Mouse (Mus musculus) regulatory T cell (primary cell): Measurements from ENCODE around the gene Gm13030.
"Not testable (repeated sequence)": the region's sequence is repeated elsewhere in the genome, so short reads cannot be mapped to it uniquely, and the experiment has no call there.

Source experiments
- in situ Hi-C: fragments of 300-600 bp; cut with MboI, MseI; formaldehyde crosslinking; loops from one replicate; pipeline ENCODE4 v1.15.1; 2025; ENCODE audit warnings: high pct_unique_total_duplicates

The Gm13030 gene

GRCm38 (mm10) chr4:138865991-138866390, 7.8 kb downstream of the Gm13030 start:
- in situ Hi-C loops, result no loop called here

- in situ Hi-C loops, result no loop called here
Measured at GRCm38 (mm10) chr4:138865092-138865491, 8.7 kb downstream of the Gm13030 start.

- in situ Hi-C loops, result no loop called here
Measured at GRCm38 (mm10) chr4:138863344-138863998, 10.3 kb downstream of the Gm13030 start, which contains the start of gene Pla2g5. Pla2g5 (minus strand) TSS chr4:138863482.

- in situ Hi-C loops, result no loop called here
Measured at GRCm38 (mm10) chr4:138859728-138860127, 14.0 kb downstream of the Gm13030 start.

- in situ Hi-C loops, result no loop called here
Measured at GRCm38 (mm10) chr4:138859245-138859644, 14.5 kb downstream of the Gm13030 start.

- in situ Hi-C loops, result no loop called here
Measured at GRCm38 (mm10) chr4:138858446-138858845, 15.3 kb downstream of the Gm13030 start.

GRCm38 (mm10) chr4:138857576-138857975, 16.2 kb downstream of the Gm13030 start:
- in situ Hi-C loops, result no loop called here

GRCm38 (mm10) chr4:138856491-138856890, 17.3 kb downstream of the Gm13030 start:
- in situ Hi-C loops, result no loop called here

- in situ Hi-C loops, result no loop called here
Measured at GRCm38 (mm10) chr4:138855092-138855632, 18.6 kb downstream of the Gm13030 start.

GRCm38 (mm10) chr4:138852961-138853360, 20.8 kb downstream of the Gm13030 start:
- in situ Hi-C loops, result loop anchor here (5.0 kb wide), 1 partner anchor 411 kb away; no protein-coding TSS in a partner anchor

- in situ Hi-C loops, result loop anchor here (5.0 kb wide), 1 partner anchor 409 kb away; no protein-coding TSS in a partner anchor
Measured at GRCm38 (mm10) chr4:138851463-138851862, 22.3 kb downstream of the Gm13030 start.

GRCm38 (mm10) chr4:138841386-138841785, 32.4 kb downstream of the Gm13030 start:
- in situ Hi-C loops, result no loop called here

GRCm38 (mm10) chr4:138840726-138841125, 33.0 kb downstream of the Gm13030 start:
- in situ Hi-C loops, result no loop called here

GRCm38 (mm10) chr4:138839806-138840205, 34.0 kb downstream of the Gm13030 start:
- in situ Hi-C loops, result no loop called here

- in situ Hi-C loops, result no loop called here
Measured at GRCm38 (mm10) chr4:138827147-138827546, 46.6 kb downstream of the Gm13030 start.

- in situ Hi-C loops, result no loop called here
Measured at GRCm38 (mm10) chr4:138825751-138826567, 47.8 kb downstream of the Gm13030 start.

GRCm38 (mm10) chr4:138824660-138825059, 49.1 kb downstream of the Gm13030 start:
- in situ Hi-C loops, result no loop called here

- in situ Hi-C loops, result not testable (repeated sequence)
Measured at GRCm38 (mm10) chr4:138824161-138824560, 49.6 kb downstream of the Gm13030 start.

- in situ Hi-C loops, result no loop called here
Measured at GRCm38 (mm10) chr4:138821036-138821435, 52.7 kb downstream of the Gm13030 start.
